Mouse (Mus musculus): Measurements from ENCODE around the gene Pola2. TPM values are rescaled to one million over a fixed set of nuclear protein-coding genes. Genes with fewer than 3 reads are reported as not detected.

The Pola2 gene
- polyA plus RNA-seq, 1 experiment = 6.6 TPM

DNA sequence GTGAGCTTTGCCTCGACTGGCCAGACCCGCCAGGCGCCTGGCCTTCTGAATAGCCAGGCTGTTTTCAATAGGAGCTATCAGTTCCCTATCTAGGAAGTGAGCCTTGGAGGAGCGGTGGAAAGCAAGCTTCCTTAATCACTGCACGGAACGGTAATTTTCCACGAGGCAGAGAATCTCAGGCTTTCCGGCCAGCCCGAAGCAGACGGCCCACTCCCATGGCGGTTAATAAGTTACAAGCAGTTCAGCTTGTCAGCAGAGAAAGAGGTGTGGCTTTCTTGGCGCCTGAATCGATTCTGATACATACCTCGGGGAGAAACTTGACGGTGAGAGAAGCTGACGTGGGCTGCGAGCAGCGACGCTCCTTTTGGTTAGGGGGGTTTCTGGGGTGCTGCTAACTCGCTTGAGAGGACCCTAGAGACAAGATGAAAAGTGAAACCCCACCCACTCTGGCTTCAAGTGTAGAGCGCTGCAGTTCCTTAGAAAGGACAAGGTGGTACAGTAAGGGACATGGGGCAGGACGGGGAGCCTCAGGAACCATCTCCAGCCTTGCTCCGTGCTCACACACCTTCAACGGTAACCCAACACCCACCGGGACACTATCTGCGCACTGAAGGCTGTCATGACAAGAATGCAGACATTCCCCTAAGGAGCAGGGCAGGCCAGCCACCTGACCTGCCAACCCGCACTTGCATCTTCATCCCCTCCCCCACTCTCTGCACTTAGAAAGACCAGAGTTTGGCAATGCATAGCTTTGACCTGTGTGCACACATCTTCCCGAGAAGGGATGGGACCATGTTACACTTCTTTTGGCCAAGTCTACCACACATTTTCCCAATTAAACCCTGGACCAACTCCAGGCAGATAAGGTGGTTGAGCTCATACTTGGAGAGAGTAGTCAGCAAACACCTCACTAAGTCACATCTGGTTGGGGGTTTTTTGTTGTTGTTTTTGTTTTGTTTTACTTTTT, 8.0 kb downstream of the Pola2 start:
- peaks cover 12% of the 10 kb centered on the region for H3K4me1 ChIP-seq (ENCODE audit: control insufficient read depth)

DNA sequence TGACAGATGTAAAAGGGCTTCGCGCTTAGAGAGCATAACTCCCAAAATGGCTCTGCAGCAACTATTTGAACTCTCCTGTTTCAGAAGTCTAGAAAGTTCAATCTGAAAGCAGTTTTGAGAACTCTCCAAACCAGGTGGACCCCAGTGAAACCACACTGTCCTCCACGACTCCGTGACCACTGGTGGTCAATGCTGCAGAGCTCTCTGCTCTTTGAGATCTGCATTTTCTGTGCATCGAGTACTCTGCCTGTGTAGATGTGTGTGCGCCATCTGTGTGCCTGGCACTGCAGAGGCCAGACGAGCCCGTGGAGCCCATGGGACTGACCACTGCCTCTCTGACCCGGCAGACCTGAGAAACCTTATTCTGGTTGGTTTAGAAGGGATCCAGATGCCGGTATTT, 9.1 kb downstream of the Pola2 start:
- TF ChIP-seq GATA1 (IDR thresholded peaks at IDR 0.05; ENCODE audit: low read length) (no peak), TAL1 (IDR thresholded peaks at IDR 0.05; ENCODE audit: low read length) (no peak)
- Histone ChIP-seq H3K4me3 (replicated peaks) (no peak overlapping the region), H3K4me1 (ENCODE audit: control insufficient read depth) (peaks cover 5% of the 10 kb centered on the region), H3K36me3 (ENCODE audit: control insufficient read depth) (peaks cover 100% of the 10 kb centered on the region), H3K27me3 (ENCODE audit: control insufficient read depth) (no peaks in the 10 kb centered on the region), H3K9me3 (ENCODE audit: control insufficient read depth, low read length) (no peaks in the 10 kb centered on the region)

More for the DNA sequence above, 8.0 kb downstream of the Pola2 start:
- TF ChIP-seq TAL1 (IDR thresholded peaks at IDR 0.05; ENCODE audit: low read length) (no peak), GATA1 (IDR thresholded peaks at IDR 0.05; ENCODE audit: low read length) (no peak)
- Histone ChIP-seq H3K4me3 (replicated peaks) (no peak overlapping the region), H3K9me3 (ENCODE audit: control insufficient read depth, low read length) (no peaks in the 10 kb centered on the region), H3K36me3 (ENCODE audit: control insufficient read depth) (peaks cover 100% of the 10 kb centered on the region), H3K27me3 (ENCODE audit: control insufficient read depth) (no peaks in the 10 kb centered on the region)

DNA sequence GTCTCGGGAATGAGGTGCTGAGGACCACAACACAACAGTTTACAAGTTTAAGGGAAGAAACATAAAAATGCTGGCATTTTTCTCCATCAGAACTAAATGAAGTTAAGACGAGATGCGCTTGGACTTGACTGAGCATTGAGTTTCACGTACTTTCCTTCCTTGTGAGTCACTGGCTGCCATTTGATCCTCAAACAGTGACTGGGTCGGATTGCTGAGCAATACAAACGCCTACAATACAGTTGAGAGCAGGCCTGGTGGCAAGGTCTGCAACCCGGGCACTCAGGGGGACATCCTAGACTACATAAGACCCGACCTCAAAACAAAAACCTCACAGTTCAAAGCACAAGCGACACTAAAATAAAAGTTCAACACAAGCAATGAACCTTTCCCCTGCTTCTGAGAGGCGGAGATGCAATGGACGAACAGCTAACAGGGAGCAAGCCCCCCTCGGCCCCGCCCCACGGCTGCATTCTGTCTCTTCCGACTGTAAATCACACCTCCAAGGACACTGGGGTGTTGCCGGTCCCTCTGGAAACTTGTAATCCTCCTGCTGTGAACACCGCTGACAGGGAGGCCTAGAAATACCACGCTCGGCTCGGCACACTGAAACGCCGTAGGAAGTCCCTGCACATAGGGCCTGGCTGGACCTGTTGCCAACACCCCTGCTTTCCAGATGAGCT, 9.8 kb downstream of the Pola2 start:
- Histone ChIP-seq H3K27me3 (ENCODE audit: control insufficient read depth) (no peaks in the 10 kb centered on the region), H3K4me3 (replicated peaks) (no peak overlapping the region), H3K36me3 (ENCODE audit: control insufficient read depth) (peaks cover 100% of the 10 kb centered on the region), H3K9me3 (ENCODE audit: control insufficient read depth, low read length) (no peaks in the 10 kb centered on the region), H3K4me1 (ENCODE audit: control insufficient read depth) (peaks cover 5% of the 10 kb centered on the region)
- no peak for TF ChIP-seq GATA1 (IDR thresholded peaks at IDR 0.05; ENCODE audit: low read length)
- TF ChIP-seq TAL1 (IDR thresholded peaks at IDR 0.05; ENCODE audit: low read length) = no peak

DNA sequence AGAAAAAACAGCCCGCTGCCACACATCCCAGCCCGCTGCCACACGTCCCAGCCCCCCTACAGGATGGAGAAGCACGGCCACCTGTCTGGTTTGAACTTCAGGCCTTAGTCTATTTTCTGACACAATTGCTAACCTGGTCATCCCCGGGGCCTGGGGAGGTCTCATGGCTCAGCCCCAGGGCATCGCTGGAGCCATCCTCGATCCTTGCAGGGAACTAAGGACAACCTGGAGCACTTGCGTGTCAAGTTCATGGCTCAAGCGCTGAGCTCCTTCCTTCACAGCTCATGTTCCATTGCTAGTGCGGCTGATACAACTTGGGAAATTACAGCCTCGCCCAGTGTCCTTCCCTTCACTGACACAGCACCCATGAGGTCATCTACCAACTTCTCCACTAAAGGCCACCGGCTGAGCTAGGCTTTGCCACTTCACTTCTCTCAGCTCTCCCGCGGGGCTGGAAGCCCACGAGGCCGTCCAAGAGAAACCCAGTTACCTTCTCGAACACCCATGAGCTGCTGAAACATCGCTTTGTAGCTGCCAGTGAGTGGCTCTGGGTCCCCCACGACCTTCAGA, 10.7 kb downstream of the Pola2 start:
- no peak for TF ChIP-seq TAL1 (IDR thresholded peaks at IDR 0.05; ENCODE audit: low read length)
- no peak for TF ChIP-seq GATA1 (IDR thresholded peaks at IDR 0.05; ENCODE audit: low read length)
- H3K27me3 ChIP-seq (ENCODE audit: control insufficient read depth) = no peaks in the 10 kb centered on the region
- H3K4me3 ChIP-seq (replicated peaks) = no peak overlapping the region
- H3K9me3 ChIP-seq (ENCODE audit: control insufficient read depth, low read length) = no peaks in the 10 kb centered on the region
- H3K4me1 ChIP-seq (ENCODE audit: control insufficient read depth) = peaks cover 5% of the 10 kb centered on the region
- peaks cover 100% of the 10 kb centered on the region for H3K36me3 ChIP-seq (ENCODE audit: control insufficient read depth)

GRCm38 (mm10) chr19:5952071-5952691, 11.8 kb downstream of the Pola2 start:
- Histone ChIP-seq H3K9me3 (ENCODE audit: control insufficient read depth, low read length) (no peaks in the 10 kb centered on the region), H3K4me3 (replicated peaks) (no peak overlapping the region), H3K36me3 (ENCODE audit: control insufficient read depth) (peaks cover 100% of the 10 kb centered on the region), H3K4me1 (ENCODE audit: control insufficient read depth) (peaks cover 4% of the 10 kb centered on the region), H3K27me3 (ENCODE audit: control insufficient read depth) (no peaks in the 10 kb centered on the region)
- TF ChIP-seq TAL1 (IDR thresholded peaks at IDR 0.05; ENCODE audit: low read length) = no peak
- no peak for TF ChIP-seq GATA1 (IDR thresholded peaks at IDR 0.05; ENCODE audit: low read length)

DNA sequence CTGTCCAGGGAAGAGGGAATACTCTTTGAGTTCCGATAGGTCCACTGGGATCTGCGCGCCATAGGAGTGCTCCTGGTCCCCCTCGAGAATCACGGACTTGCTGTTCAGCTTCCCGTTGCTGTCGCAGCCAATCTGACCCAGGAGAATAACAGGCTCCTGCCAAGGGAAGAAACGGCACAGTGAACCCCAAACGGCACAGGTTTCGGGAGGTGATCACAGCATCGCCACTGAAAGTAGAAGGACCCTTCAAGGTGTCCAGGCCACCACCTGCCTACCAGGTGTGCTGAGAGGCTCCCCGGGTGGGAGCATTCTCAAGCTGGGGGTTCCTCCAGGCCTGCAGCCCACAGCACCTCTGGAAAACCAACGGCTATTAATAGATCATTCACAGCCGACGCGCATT, 12.4 kb downstream of the Pola2 start:
- Histone ChIP-seq H3K9me3 (ENCODE audit: control insufficient read depth, low read length) (no peaks in the 10 kb centered on the region), H3K27me3 (ENCODE audit: control insufficient read depth) (no peaks in the 10 kb centered on the region), H3K36me3 (ENCODE audit: control insufficient read depth) (peaks cover 100% of the 10 kb centered on the region), H3K4me1 (ENCODE audit: control insufficient read depth) (peaks cover 4% of the 10 kb centered on the region), H3K4me3 (replicated peaks) (no peak overlapping the region)
- TF ChIP-seq GATA1 (IDR thresholded peaks at IDR 0.05; ENCODE audit: low read length) (no peak), TAL1 (IDR thresholded peaks at IDR 0.05; ENCODE audit: low read length) (no peak)

DNA sequence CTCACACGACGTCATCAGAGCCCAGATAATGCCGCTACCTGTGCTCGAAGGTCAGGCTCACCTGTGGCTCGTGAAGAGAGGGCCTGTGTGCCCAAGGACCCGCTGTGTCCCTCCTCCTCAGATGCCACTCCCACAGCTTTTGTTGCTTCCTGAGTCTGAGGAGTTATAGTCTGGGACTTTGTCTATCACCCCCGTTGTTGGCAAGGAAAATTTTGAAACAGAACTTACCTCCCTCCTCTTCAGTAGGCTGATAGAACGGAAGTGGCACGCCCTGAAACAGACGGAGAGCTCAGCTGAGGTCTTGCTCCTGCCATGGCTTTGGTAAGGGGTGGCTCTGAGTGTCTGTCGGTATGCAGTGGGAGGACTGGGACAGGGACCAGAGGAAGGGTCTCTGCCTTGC, 13.8 kb downstream of the Pola2 start:
- Histone ChIP-seq H3K36me3 (ENCODE audit: control insufficient read depth) (peaks cover 100% of the 10 kb centered on the region), H3K4me3 (replicated peaks) (no peak overlapping the region)
- TF ChIP-seq TAL1 (IDR thresholded peaks at IDR 0.05; ENCODE audit: low read length) = no peak
- TF ChIP-seq GATA1 (IDR thresholded peaks at IDR 0.05; ENCODE audit: low read length) = no peak

DNA sequence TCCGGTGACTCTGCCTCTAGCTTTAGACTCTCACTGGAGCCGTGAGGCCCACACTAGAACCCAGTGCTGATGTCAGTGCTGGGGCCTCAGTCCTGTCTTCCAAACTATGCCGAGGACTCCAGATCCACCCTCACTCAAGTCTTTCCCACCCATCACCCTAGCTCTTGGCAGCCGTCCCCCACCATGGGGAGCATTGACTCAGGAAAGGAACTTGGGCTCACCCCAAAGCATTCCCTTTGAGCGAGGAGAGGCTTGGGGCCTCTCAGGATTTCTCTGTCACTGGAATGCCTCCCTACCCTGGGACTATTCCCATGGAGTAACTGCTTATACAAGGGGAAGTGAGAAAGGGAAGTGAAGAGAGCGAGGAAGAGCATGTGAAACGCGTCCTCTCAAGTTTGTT, 18.1 kb downstream of the Pola2 start:
- H3K9me3 ChIP-seq (ENCODE audit: control insufficient read depth, low read length) = no peaks in the 10 kb centered on the region
- no peak for TF ChIP-seq GATA1 (IDR thresholded peaks at IDR 0.05; ENCODE audit: low read length)
- H3K27me3 ChIP-seq (ENCODE audit: control insufficient read depth) = no peaks in the 10 kb centered on the region
- peaks cover 100% of the 10 kb centered on the region for H3K36me3 ChIP-seq (ENCODE audit: control insufficient read depth)
- H3K4me3 ChIP-seq (replicated peaks) = no peak overlapping the region
- peaks cover 13% of the 10 kb centered on the region for H3K4me1 ChIP-seq (ENCODE audit: control insufficient read depth)

More for the DNA sequence above, 13.8 kb downstream of the Pola2 start:
- Histone ChIP-seq H3K4me1 (ENCODE audit: control insufficient read depth) (peaks cover 6% of the 10 kb centered on the region), H3K9me3 (ENCODE audit: control insufficient read depth, low read length) (no peaks in the 10 kb centered on the region), H3K27me3 (ENCODE audit: control insufficient read depth) (no peaks in the 10 kb centered on the region)

All from erythroblast, embryonic 14.5 days (primary cell).